Mouse (Mus musculus) B cell, adult 2 months (primary cell): Measurements from ENCODE around the gene Ctdnep1.
A peak's percentile ranks its signal among the peaks of the same experiment; 100 is the strongest.
"Not testable (repeated sequence)": the region's sequence is repeated elsewhere in the genome, so short reads cannot be mapped to it uniquely, and the experiment has no call there.

ENCODE experiments used
- DNase-seq, 2 experiments: peaks; one replicate each; pipeline ENCODE4 v3.0.0; 2022

Gene Ctdnep1

DNA sequence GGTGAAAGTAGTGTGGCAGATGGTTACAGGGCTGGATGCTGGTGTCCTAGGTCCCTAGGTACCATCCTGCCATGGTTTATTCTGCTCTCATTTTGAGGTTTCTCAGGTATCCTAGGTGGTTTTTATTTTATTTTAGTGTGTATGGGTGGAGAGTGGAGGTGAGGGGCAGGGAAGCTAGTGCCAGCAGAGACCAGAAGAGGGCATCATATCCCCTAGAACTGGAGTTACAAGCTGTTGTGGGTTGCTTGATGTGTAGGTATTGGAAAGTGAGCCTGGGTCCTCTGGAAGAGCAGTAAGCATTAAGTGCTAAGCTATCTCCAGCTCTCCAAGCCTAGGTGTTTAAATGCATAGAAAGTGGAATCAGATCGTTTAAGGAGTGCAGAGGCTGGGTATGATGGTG lies 28.7 kb upstream of the Ctdnep1 start:
- no peak for DNase-seq

DNA sequence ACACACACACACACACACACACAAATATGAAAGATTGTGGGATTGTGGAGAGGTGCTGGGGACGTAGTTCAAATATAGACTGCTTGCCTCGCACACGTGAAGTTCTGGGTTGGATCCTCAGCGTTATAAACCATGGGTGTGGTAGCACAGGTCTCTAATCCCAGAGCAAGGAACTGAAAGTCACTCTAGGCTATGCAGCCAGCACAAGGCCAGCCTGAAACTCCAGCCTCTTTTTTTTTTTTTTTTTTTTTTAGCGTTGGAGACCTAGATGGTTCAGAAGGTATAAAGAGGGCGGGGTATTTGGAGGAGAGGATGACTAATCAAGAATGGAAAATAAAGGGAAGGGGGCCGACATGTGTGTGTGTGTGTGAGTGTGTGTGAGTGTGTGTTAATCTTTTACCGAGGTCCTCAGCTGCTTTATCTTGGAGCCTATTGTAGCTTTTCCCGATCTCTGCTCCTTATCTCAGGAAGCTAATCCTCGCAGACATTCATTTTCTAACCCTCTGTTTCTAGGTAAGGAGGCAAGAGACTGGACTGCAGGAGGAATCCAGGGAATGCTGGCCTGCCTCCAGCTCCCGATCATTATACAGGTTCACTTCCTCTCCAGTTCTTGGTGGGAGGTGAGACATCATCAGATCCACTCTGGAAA lies 27.6 kb upstream of the Ctdnep1 start:
- DNase-seq: no peak

DNA sequence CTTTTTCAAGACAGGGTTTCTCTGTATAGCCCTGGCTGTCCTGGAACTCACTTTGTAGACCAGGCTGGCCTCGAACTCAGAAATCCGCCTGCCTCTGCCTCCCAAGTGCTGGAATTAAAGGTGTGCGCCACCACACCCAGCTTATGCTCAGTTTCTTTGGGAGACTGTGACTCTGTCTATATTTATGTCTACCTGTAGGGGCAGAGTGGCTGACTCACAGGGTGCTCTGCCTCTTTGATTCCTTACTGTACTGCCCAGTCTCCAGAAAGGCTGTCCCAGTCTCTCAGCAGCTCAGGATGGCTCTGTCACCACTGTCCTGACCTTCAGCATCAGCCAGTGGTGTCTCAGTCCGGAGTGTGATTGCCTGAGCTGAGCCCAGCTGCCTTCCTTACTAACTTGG lies 25.3 kb upstream of the Ctdnep1 start:
- not testable (repeated sequence) for DNase-seq

DNA sequence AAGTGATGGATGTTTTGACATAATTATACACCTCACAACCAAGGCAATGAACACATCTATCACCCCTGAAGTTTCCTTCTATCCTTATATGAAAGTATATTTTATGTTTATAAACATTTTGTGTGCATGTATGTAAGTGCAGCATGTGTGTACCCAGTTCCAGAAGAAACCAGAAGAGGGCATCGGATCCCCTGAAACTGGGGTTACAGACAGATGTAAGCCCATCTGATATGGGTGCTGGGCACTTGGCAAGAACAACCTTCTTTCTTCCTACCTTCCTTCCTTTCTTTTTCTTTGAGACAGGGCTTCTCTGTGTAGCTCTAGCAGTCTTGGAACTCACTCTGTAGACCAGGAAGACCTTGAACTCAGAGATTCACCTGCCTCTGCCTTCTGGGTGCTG lies 24.7 kb upstream of the Ctdnep1 start:
- DNase-seq: peak in 1 of 2 experiments; percentile 26

DNA sequence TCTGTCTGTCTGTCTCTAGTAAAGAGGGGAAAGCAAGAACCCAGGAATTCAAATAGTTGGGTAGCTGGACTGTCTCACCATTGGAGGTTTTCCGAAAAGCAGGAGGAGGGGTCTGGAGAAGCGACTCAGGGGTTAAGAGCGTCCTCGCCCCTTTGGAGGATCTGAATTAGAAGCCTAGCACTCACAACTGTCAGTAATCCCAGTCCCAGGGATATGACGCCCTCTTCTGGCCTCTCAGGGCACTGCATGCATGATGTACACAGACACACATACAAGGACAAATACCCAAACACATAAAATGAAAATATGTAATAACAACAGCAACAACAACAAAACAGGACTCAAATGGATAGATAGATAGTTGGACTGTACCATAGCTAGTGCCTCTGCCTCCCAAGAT lies 20.3 kb upstream of the Ctdnep1 start:
- DNase-seq: peak; percentile 40 to 51

DNA sequence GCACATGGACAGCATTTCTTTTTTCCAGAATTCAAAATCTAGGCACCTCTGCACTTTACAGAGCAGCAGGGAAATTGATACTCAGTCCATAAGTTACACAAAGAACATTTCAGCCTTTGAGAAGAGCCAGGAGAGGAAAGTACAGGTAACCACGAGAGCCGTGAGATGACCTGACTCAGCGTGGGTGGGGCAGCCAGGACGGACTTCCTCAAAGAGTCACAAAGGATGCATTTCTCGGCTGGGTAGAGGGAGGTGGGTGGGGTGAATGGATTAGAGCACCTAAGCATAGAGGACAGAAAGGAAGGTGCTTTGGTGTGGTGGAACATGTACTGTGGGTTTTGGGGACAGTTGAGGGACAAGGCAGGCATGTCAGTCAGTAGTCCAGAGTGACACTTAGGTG lies 19.1 kb upstream of the Ctdnep1 start:
- DNase-seq: peak; percentile 24 to 45

DNA sequence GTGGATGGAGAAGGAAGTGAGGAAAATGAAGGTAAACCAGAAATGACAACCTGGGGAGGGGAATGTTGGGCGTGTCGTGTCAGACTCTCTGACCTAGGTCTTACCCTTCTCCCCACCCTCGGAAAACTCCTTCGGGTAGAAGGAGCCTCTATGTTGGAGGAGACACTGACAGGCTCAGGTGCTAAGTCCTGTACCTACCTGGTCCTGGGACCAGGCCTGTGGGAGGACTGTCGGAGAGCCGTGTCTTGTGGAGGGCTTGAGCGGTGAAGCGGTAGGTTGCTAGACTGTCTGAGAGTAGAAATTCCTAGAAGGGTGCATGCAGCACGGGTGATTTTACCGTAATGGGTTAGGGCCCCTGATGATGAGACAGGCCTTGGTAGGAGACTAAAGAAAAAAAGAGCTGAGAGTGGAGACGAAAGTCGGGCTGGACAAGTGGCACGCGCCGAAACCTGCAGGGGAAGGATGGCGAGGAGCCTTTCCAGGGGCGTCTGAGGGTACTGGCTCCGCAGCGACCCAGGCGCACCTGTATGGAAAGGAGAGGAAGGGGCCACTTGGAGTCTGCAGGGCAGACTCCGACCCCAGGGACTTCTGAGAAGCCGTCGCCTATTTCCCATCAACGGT lies 16.2 kb upstream of the Ctdnep1 start, which contains the start of gene Cldn7:
Cldn7 (plus strand) TSS at position 130 of the 621 bp plus-strand sequence.
- DNase-seq: no peak

DNA sequence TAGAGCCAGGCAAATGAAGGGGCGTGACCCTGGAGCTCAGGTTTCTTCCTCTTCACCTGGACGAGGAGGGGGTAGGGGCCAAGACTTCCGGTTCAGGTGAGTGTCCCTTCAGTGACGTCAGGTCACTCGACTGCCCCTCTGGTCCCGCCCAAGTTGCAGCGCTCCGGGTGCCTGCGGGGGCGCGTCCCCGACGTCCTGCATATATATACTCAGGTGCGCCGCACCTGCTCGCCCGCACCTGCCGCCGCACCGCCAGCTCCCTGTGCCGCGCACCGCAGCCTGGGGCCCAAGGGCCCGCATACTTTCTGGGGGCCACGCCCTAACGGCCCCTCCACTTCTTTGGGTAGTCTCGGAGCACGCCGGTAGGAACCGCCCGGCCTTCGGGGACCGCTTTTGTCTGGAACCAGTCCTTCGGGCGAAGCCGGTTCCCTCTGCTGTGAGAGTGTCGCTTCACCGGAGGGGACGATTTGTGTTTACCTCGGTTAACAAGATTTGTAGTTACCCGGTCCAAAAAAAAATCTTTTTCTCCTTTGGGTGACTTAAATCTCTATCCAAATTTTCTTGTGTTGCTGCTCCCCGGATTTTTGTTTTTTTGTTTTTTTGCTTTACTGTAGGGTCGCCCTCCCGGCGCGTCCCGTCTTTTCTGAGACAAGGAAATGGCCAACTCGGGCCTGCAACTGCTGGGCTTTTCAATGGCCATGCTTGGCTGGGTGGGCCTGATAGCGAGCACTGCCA lies 15.5 kb upstream of the Ctdnep1 start:
- peak in 1 of 2 experiments; percentile 32 for DNase-seq

DNA sequence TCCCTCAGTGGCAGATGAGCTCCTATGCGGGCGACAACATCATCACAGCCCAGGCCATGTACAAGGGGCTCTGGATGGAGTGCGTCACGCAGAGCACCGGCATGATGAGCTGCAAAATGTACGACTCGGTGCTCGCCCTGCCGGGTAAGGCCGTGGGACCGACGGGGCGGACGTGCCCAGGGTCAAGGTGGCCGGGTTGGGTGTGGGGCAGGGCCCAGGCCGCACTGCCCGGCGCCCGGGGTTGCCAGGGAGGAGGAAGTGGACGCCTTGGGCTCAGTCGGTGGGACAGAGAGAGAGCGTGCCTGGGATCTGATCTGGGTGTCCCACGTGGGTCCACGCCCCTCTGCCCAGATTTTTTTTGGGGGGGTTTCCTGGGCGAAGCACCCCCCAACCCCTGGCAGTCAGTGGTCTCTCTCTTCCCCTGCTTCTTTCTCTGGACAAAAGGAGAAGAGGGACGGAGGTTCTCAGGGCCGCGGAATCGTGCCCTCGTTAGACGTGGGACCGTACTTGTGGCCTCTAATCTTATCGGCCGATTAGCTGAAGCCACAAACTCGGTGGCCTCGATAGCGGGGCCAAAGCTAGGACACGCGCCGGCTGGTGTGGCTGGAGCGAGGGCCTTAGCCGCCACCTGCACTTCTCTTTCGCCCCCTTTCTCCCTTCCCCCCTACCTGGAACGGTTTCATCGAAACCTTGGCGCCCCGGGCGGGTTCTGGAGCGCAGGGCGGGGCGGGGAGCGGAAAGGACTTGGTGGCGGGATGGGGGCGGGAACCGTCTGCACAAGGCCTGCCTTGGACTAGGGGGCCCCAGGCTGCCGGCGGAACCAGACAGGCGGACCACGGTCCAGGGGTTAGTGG lies 14.7 kb upstream of the Ctdnep1 start:
- peak; percentile 25 to 27 for DNase-seq

DNA sequence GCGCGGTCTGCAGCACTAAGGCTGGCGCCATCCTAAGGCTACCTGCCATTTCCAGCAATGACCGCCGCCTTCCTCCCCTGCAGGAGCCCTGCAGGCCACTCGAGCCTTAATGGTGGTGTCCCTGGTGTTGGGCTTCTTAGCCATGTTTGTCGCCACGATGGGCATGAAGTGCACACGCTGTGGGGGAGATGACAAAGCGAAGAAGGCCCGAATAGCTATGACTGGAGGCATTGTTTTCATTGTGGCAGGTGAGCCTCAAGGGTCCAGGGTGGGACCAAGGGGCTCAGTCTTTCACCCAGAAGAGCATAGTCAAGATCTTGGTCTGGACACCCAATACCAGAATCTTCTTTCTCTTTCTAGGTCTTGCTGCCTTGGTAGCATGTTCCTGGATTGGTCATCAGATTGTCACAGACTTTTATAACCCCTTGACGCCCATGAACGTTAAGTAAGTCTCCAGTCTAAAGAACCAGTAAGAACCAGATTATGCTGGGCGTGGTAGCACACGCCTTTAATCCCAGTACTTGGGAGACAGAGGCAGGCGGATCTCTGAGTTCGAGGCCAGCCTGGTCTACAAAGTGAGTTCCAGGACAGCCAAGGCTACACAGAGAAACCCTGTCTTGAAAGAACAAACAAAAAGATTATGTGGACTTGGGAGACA lies 14.0 kb upstream of the Ctdnep1 start:
- DNase-seq: no peak

DNA sequence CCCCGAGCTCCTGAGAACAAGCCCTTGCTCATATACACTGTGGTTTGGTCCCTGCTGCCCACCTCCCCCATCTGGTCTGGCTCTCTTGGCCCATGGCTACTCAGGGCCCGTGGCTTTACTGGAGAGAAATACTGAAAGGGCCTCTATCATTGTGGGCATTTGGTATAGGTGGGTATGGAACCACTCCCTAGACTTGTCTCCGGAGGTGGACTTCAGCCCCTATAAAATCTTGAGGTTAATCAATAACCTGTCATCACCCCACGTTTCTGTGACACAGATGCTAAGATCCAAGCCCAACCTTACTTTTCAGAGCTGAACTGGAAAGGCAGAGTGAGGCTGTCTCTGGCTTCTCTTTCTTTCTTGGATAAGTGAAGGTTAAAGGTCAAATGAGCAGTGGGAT lies 12.2 kb upstream of the Ctdnep1 start:
- DNase-seq: no peak

DNA sequence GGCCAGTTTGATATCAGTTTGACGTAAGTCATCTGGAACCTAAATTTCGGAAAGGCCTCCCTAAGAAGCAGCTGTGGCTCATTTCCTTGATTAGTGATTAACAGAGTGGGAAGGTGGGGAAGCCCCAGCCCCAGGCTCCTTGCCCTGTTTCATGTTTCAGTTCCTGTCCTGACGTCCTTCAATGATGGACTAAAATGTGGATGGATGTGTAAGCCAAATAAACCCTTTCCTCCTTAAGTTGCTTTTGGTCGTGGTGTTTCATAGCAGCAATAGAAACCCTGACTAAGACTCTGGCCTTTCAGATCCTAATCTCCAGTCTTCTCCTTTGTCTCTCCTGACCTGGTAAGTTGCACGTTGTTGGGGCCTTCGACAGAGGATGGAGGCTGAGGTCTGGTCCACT lies 10.7 kb upstream of the Ctdnep1 start:
- DNase-seq: no peak

DNA sequence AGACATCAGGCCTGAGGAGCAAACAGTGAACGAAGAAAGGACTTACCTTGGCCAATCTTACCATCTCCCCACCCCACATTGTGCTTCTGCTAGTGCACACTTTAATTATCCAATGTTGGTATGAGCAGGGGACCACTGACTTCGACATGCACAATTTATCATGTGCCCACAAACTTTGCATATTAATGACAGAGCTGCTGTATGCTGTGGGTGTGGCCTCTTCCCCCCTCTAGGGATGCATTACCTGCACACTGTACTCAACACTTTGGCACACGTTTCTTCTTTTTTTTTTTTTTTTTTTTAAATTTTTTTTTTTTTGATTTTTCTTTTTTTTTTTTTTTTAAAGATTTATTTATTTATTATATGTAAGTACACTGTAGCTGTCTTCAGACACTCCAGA lies 10.2 kb upstream of the Ctdnep1 start:
- DNase-seq: peak; percentile 23 to 37

DNA sequence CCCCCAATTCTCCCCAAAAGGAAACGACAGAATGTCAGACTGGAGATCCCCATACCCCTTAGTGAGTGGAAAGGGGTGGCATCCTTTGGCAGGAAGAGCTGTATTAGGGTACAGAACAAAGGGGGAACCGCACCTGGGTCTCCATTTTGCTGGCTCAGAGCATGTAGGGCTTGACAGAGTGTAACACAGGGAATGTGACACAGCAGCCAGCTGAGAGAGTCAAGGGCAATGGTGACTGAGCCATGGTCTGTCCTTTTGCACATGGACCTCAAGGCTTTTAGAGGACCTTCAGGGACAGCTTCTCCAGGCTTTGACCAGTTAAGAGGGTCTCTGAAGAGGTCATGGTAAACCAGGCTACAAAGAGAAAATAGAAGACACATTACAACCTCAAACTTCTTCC lies 6.0 kb upstream of the Ctdnep1 start:
- DNase-seq: no peak

DNA sequence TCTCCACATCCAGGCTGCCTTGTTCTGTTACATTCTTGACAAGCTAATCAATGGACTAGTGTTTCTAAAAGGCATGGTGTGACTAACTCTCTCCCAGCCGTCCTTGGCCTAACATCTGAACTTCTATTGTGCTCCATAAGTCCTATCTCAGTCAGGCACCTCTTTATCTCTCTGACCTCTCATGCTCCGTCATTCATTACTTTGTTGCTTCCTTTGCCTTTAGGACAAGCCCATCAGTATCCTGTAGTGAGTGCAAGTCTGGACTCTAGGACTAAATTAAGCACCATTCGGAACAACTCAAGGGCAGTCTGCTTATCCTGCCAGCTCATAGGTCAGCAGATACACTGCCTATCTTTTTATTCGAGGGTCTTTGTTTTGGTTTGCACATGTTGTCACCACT lies 4.7 kb upstream of the Ctdnep1 start:
- DNase-seq: no peak

DNA sequence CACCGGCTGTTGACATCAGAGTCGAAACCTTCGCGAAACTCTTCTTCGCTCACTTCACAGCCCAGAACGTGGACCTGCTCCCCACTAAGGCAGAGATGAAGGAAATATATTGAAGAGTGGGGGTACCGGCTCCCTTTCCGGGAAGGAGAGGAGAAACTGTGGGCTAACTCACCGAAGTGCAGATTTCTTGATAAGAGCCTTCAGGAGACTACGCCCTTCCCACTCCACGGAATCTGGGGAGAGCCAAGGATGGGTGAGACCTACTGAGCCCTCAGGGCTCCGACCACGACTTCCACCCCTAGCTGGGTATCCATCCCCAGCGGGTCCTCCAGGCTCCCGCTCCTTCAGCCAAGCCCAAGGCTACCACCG lies 1.1 kb upstream of the Ctdnep1 start:
- DNase-seq: no peak

DNA sequence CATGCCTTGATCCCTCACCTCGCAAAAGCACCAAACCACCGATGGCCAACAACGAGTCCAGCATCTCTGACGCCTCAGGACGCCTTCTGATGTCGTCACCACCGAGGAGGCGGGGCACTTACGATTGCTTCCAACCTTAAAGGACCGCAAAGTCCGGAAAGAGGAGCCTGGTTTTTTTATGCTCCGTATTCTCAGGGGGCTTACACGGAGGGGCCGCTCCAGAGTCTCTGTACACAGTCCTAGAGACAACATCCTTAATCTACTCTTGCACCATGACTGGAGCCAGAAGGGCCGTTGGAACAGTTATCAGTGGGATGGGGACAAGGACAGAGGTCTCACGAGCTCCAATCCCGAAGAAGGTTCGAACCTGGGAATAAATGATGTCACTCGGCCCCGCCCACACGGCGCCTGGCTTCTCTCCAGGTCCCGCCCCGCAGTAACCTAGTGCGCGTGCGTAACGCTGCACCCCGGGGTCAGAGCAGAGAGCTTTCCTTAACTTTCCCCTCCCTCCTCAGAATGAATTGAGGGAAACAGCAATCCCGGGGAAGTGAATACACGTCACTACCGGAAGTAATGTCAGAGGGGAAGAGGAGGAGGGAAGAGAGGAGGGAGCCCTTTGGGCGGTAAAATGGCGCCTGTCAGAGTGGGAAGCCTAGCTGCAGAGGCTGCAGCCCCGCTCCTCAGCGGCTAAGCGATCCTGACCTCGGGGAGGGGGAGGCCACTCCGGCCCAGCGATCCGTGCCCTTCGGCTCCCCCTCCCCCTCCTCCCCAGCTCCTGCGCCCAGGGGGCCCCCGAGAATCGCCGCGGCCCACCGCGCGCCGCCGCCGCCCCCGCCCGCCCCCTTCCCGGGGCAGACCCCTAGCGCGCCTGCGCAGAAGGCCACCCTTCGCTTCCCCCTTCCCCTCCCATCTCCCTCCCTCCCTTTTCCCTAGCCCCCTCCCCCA lies 488 bp upstream of the Ctdnep1 start:
- DNase-seq: peak; percentile 96 to 97

DNA sequence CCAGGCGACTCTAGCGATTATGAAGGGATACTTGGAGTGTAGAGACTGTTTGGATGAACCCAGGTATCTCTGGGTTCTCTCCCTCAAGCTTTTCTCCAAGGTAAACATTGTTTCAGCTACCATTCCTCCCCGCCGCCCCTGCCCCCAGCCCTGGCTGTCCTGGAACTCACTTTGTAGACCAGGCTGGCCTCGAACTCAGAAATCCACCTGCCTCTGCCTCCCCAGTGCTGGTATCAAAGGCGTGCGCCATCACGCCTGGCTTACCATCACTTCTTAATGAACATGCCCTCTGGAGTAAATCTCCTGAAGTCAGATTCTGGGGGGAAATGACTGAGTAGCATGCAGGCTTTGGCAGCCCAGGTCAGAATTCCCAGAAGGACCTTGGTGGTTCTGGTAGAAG lies 1.3 kb downstream of the Ctdnep1 start, which contains the start of gene Elp5:
Elp5 (minus strand) TSS at position 293 of the 400 bp plus-strand sequence.
- DNase-seq: no peak

DNA sequence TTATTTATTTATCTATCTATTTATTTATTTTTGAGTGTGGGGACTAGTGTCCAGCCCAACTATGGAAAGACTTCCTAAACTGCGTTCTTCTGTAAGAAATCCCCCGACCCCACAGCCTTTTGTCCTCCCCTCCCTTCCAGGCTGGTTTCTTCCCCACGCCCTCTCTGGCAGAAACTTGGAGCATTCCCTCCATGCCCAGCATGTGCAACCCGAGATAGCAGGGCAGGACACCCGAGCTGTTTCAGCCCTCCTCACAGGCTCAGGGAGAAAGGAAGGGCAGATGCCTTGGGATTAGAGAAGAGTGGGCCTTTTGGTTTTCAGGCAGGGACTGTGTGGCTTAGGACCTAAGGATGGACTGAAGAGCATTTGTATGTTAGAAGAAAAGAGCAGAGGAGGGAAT lies 1.9 kb downstream of the Ctdnep1 start:
- DNase-seq: no peak

DNA sequence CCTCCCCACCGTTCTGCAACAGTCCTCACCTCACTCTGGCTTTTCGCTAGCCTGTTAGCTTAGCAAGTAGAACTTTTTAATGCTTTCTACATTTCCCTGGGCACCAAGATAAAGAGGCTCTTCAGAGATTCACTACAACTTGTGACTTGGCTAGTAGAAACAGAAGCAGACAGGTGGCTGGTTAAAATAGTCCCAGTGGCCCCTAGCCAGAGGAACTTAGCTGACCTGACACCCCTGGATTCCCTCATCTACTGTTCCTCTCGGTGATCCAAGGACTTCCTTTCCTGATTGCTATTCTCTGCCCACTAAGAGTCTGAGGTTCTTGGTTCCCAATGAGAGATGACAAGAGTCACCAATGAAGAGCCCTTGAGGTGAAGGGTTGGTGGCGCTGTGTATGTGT lies 2.4 kb downstream of the Ctdnep1 start:
- DNase-seq: no peak

DNA sequence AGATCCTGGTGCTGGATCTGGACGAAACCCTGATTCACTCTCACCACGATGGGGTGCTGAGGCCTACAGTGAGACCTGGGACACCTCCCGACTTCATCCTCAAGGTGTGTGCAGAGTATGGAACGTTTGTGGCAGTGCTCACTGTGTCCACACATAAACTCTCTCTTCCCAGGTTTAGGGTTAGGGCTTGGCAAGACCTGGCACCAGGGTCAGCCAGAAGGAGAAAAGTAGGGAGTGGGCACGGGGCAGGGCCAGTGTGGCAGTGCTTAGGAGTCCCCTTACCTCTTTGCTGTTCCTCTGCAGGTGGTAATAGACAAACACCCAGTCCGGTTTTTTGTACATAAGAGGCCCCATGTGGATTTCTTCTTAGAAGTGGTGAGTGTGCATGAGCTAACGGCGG lies 3.5 kb downstream of the Ctdnep1 start:
- DNase-seq: no peak
